Mouse (Mus musculus): ENCODE results near the gene Ndp.

Gene Ndp

GRCm38 (mm10) chrX:16911241-16911873 lies at the start of gene Ndp:
Gene Ndp (minus strand): TSS chrX:16911774.
- no peak for DNase-seq (ENCODE audit: low read depth, low spot score)

GRCm38 (mm10) chrX:16954767-16955166 lies 43.2 kb upstream of the Ndp start:
- DNase-seq (ENCODE audit: low read depth, low spot score): peak; percentile 90

- peak; percentile 79 for DNase-seq (ENCODE audit: low read depth, low spot score)
Measured at GRCm38 (mm10) chrX:16918006-16918405, 6.4 kb upstream of the Ndp start.

GRCm38 (mm10) chrX:16913118-16913517 lies 1.5 kb upstream of the Ndp start:
- DNase-seq (ENCODE audit: low read depth, low spot score): no peak

- no peak for DNase-seq (ENCODE audit: low read depth, low spot score)
Measured at GRCm38 (mm10) chrX:16911911-16912310, 337 bp upstream of the Ndp start.

GRCm38 (mm10) chrX:16910211-16911095 lies 1.1 kb downstream of the Ndp start:
- no peak for DNase-seq (ENCODE audit: low read depth, low spot score)

GRCm38 (mm10) chrX:16908652-16909051 lies 2.9 kb downstream of the Ndp start:
- DNase-seq (ENCODE audit: low read depth, low spot score): peak; percentile 80

- DNase-seq (ENCODE audit: low read depth, low spot score): peak; percentile 28
Measured at GRCm38 (mm10) chrX:16907554-16907953, 4.0 kb downstream of the Ndp start.

- DNase-seq (ENCODE audit: low read depth, low spot score): peak; percentile 89
Measured at GRCm38 (mm10) chrX:16894377-16895175, 17.0 kb downstream of the Ndp start.

GRCm38 (mm10) chrX:16867640-16868314 lies 43.8 kb downstream of the Ndp start:
- no peak for DNase-seq (ENCODE audit: low read depth, low spot score)

GRCm38 (mm10) chrX:16860244-16860643 lies 51.3 kb downstream of the Ndp start:
- peak; percentile 59 for DNase-seq (ENCODE audit: low read depth, low spot score)

- no peak for DNase-seq (ENCODE audit: low read depth, low spot score)
Measured at GRCm38 (mm10) chrX:16846034-16846433, 65.5 kb downstream of the Ndp start.

GRCm38 (mm10) chrX:16841443-16841842 lies 70.1 kb downstream of the Ndp start:
- DNase-seq (ENCODE audit: low read depth, low spot score): no peak

- no peak for DNase-seq (ENCODE audit: low read depth, low spot score)
Measured at GRCm38 (mm10) chrX:16837293-16837692, 74.3 kb downstream of the Ndp start.

- DNase-seq (ENCODE audit: low read depth, low spot score): no peak
Measured at GRCm38 (mm10) chrX:16836488-16837082, 75.0 kb downstream of the Ndp start.

All from 3T3-L1 (cell line).